Comparison of ENCODE assay signal across 10 mouse cellular contexts in genomic region chr2:152141491-152141890, GRCm38 (mm10). TPM values are rescaled to one million over a fixed set of nuclear protein-coding genes. Genes with fewer than 3 reads are reported as not detected.
DNase-seq lines count a peak whose midpoint lies in the region; ATAC-seq and TF ChIP-seq lines count a peak whose summit lies in the region.
"Had no signal": no experiment of that assay in that cellular context is flagged by ENCODE, and none has a peak within 500 bp of the region (broad histone marks: within the 10 kb centered on the region; RNA-seq: fewer than 3 reads in every experiment).

No protein-coding gene starts in this region.

- peak overlapping the region; percentile 56 for H3K4me3 ChIP-seq in lung, adult 2 months (replicated peaks; ENCODE audit: extremely low read depth, low read depth, low read length)
- H3K4me3 ChIP-seq in forebrain, embryonic 14.5 days (ENCODE audit: low read depth, low read length), result no peak overlapping the region
- H3K4me3 ChIP-seq in limb, embryonic 14.5 days (replicated peaks; ENCODE audit: low read length), result peak overlapping the region; percentile 33
- peak overlapping the region; percentile 32 for H3K4me3 ChIP-seq in stomach, embryonic 14.5 days (ENCODE audit: low read depth, low read length)
- H3K4me3 ChIP-seq in cerebellum, adult 2 months (replicated peaks; ENCODE audit: insufficient read depth, low read depth, low read length), result no peak overlapping the region

- peak overlapping the region; percentile 48 for H3K4me2 ChIP-seq in forebrain, embryonic 14.5 days (ENCODE audit: low read length)
- peak overlapping the region; percentile 93 for H3K4me2 ChIP-seq in limb, embryonic 14.5 days (replicated peaks; ENCODE audit: low read depth, low read length, severe bottlenecking)
- H3K4me2 ChIP-seq in stomach, embryonic 14.5 days (replicated peaks; ENCODE audit: low read depth, low read length), result peak overlapping the region; percentile 88

- 29% methylated on average over 1 of the region's 1 CpGs for WGBS in lung, adult 2 months
- 22% methylated on average over 1 of the region's 1 CpGs for WGBS in forebrain, embryonic 14.5 days
- WGBS in limb, embryonic 14.5 days, result 47% methylated on average over 1 of the region's 1 CpGs
- WGBS in stomach, embryonic 14.5 days, result 57% methylated on average over 1 of the region's 1 CpGs
- 87% methylated on average over 1 of the region's 1 CpGs for WGBS in cerebellum, adult 2 months

- no peak for TF ChIP-seq CTCF in lung, adult 2 months (IDR thresholded peaks at IDR 0.05; ENCODE audit: insufficient read depth, low read length)
- TF ChIP-seq CTCF in cerebellum, adult 2 months (IDR thresholded peaks at IDR 0.05; ENCODE audit: borderline replicate concordance, insufficient read depth, low read depth, low read length), result no peak

- no peak for ATAC-seq in forebrain, embryonic 14.5 days
- no peak for ATAC-seq in limb, embryonic 14.5 days (ENCODE audit: low FRiP score, low read depth)
- no peak for ATAC-seq in stomach, embryonic 14.5 days (ENCODE audit: insufficient number of reproducible peaks, insufficient read depth, low FRiP score, low read depth)

- H3K27me3 ChIP-seq in forebrain, embryonic 14.5 days (replicated peaks; ENCODE audit: control insufficient read depth, insufficient read depth, low read length), result peaks cover 28% of the 10 kb centered on the region
- H3K27me3 ChIP-seq in limb, embryonic 14.5 days (ENCODE audit: control insufficient read depth, insufficient read depth, low read length), result peaks cover 31% of the 10 kb centered on the region
- no peaks in the 10 kb centered on the region; the same call in 1 of the 2 replicates for H3K27me3 ChIP-seq in stomach, embryonic 14.5 days (ENCODE audit: control insufficient read depth, insufficient read depth, low read length)
- H3K27me3 ChIP-seq in cerebellum, adult 2 months (ENCODE audit: control insufficient read depth, insufficient read depth, low read length), result peaks cover 4% of the 10 kb centered on the region

- H3K27ac ChIP-seq in forebrain, embryonic 14.5 days (ENCODE audit: low read depth, low read length), result no peak overlapping the region
- no peak overlapping the region for H3K27ac ChIP-seq in limb, embryonic 14.5 days (replicated peaks; ENCODE audit: low read depth, low read length)
- peak overlapping the region; percentile 2; the same call in 1 of the 2 replicates for H3K27ac ChIP-seq in stomach, embryonic 14.5 days (ENCODE audit: low read length)
- H3K27ac ChIP-seq in cerebellum, adult 2 months (ENCODE audit: insufficient read depth, low read length), result no peak overlapping the region

- H3K4me1 ChIP-seq in lung, adult 2 months (ENCODE audit: control insufficient read depth, insufficient read depth, low read length), result peaks cover 9% of the 10 kb centered on the region
- H3K4me1 ChIP-seq in forebrain, embryonic 14.5 days (ENCODE audit: control insufficient read depth, insufficient read depth, low read length), result peaks cover 21% of the 10 kb centered on the region
- H3K4me1 ChIP-seq in limb, embryonic 14.5 days (ENCODE audit: control insufficient read depth, insufficient read depth, low read length), result peaks cover 12% of the 10 kb centered on the region
- H3K4me1 ChIP-seq in stomach, embryonic 14.5 days (ENCODE audit: control insufficient read depth, insufficient read depth, low read length), result peaks cover 20% of the 10 kb centered on the region
- peaks cover 7% of the 10 kb centered on the region for H3K4me1 ChIP-seq in cerebellum, adult 2 months (ENCODE audit: control insufficient read depth, insufficient read depth, low read length)

- peak overlapping the region; percentile 26; the same call in 1 of the 2 replicates for H3K9ac ChIP-seq in forebrain, embryonic 14.5 days (ENCODE audit: low read length)
- H3K9ac ChIP-seq in limb, embryonic 14.5 days (ENCODE audit: low read depth, low read length, severe bottlenecking), result peak overlapping the region; percentile 34; the same call in 1 of the 2 replicates
- no peak overlapping the region for H3K9ac ChIP-seq in stomach, embryonic 14.5 days (replicated peaks; ENCODE audit: low read depth, low read length)

- no peak for TF ChIP-seq POLR2A in lung, adult 2 months (IDR thresholded peaks at IDR 0.05; ENCODE audit: borderline replicate concordance, extremely low read depth, low read depth, low read length)
- TF ChIP-seq POLR2A in limb, embryonic 14.5 days (IDR thresholded peaks at IDR 0.05; ENCODE audit: borderline replicate concordance, extremely low read depth, insufficient read depth, insufficient read length), result no peak
- TF ChIP-seq POLR2A in cerebellum, adult 2 months (IDR thresholded peaks at IDR 0.05; ENCODE audit: borderline replicate concordance, insufficient read depth, low read length), result no peak

- no peaks in the 10 kb centered on the region for H3K36me3 ChIP-seq in forebrain, embryonic 14.5 days (ENCODE audit: control insufficient read depth, insufficient read depth, low read length)
- no peaks in the 10 kb centered on the region for H3K36me3 ChIP-seq in limb, embryonic 14.5 days (ENCODE audit: control insufficient read depth, insufficient read depth, low read length)
- H3K36me3 ChIP-seq in stomach, embryonic 14.5 days (ENCODE audit: control insufficient read depth, insufficient read depth, low read length), result no peaks in the 10 kb centered on the region

- no peak for DNase-seq in lung, adult 2 months
- DNase-seq in lung, postnatal 4 days, result no peak
- DNase-seq in forebrain, embryonic 14.5 days (ENCODE audit: low spot score), result no peak
- DNase-seq in limb, embryonic 14.5 days (ENCODE audit: low spot score), result no peak
- DNase-seq in cerebellum, adult 2 months, result no peak
- DNase-seq in gastrocnemius, adult 8-10 months (ENCODE audit: low spot score in 2 of 2), result no peak
- DNase-seq in kidney, adult 11 months, result no peak
- DNase-seq: cerebellum, adult 11 months had no signal

- H3K9me3 ChIP-seq in forebrain, embryonic 14.5 days (replicated peaks; ENCODE audit: control insufficient read depth, low read length), result no peaks in the 10 kb centered on the region
- no peaks in the 10 kb centered on the region for H3K9me3 ChIP-seq in limb, embryonic 14.5 days (ENCODE audit: control insufficient read depth, low read length)
- H3K9me3 ChIP-seq in stomach, embryonic 14.5 days (ENCODE audit: control insufficient read depth, low read depth, low read length), result no peaks in the 10 kb centered on the region

RNA-seq across cellular contexts. Expression of gene Tcf15, which starts 1.9 kb away (rescaled TPM):
- 2.4 and 5.5 TPM in 2 replicates for polyA plus RNA-seq in lung, adult 2 months (2012; rRNA removed)
- polyA plus RNA-seq in forebrain, embryonic 14.5 days (2014; fragmentation: Nextera tagmentation; extraction: Ambion mirVana), result 1.1 and 1.7 TPM in 2 replicates
- polyA plus RNA-seq in limb, embryonic 14.5 days (2012; rRNA removed), result 9.4 and 12.2 TPM in 2 replicates
- polyA plus RNA-seq in limb, embryonic 14.5 days (2014; fragmentation: Nextera tagmentation; extraction: Ambion mirVana), result 11.0 and 11.8 TPM in 2 replicates
- 12.9 and 14.1 TPM in 2 replicates for polyA plus RNA-seq in stomach, embryonic 14.5 days (2014; fragmentation: Nextera tagmentation; extraction: Ambion mirVana)
- 2.6 TPM in 2 replicates for polyA plus RNA-seq in cerebellum, adult 2 months (2012; rRNA removed)
- total RNA-seq in gastrocnemius, adult 8-10 months (2022), result 10 to 100 TPM in 3 of 4 experiments, 1 to 10 TPM in 1; 7.4 to 14.4 (median 10.5) TPM
- total RNA-seq: neutrophil, adult 5-6 weeks had no signal

RNA-seq across cellular contexts. Expression of gene Srxn1, which starts 36.2 kb away (rescaled TPM):
- 47.3 and 54.8 TPM in 2 replicates for polyA plus RNA-seq in lung, adult 2 months (2012; rRNA removed)
- 11.8 and 12.0 TPM in 2 replicates for polyA plus RNA-seq in forebrain, embryonic 14.5 days (2014; fragmentation: Nextera tagmentation; extraction: Ambion mirVana)
- polyA plus RNA-seq in limb, embryonic 14.5 days (2012; rRNA removed), result 11.2 and 13.0 TPM in 2 replicates
- 9.1 and 9.5 TPM in 2 replicates for polyA plus RNA-seq in limb, embryonic 14.5 days (2014; fragmentation: Nextera tagmentation; extraction: Ambion mirVana)
- polyA plus RNA-seq in stomach, embryonic 14.5 days (2014; fragmentation: Nextera tagmentation; extraction: Ambion mirVana), result 7.6 and 11.4 TPM in 2 replicates
- 138 TPM in 2 replicates for polyA plus RNA-seq in cerebellum, adult 2 months (2012; rRNA removed)
- 10 to 100 TPM; 15.2 to 67.0 (median 22.7) TPM for total RNA-seq in gastrocnemius, adult 8-10 months (2022)

Comparison
In these comparisons a context has a peak if more than half of its experiments do, and no peak if none do; other contexts are left out.
1. H3K4me3 ChIP-seq: peak in lung, adult 2 months (single experiment), limb, embryonic 14.5 days (single experiment) and stomach, embryonic 14.5 days (single experiment); none in forebrain, embryonic 14.5 days (single experiment) and cerebellum, adult 2 months (single experiment).
2. Peak in every context shown above with its lines, with median percentiles within 50 percentile points of each other: H3K4me2 ChIP-seq.